Mouse (Mus musculus): ENCODE measurements around the gene BC034090. TPM values are rescaled to one million over a fixed set of nuclear protein-coding genes. Genes with fewer than 3 reads are reported as not detected.
"Not testable (repeated sequence)": the region's sequence is repeated elsewhere in the genome, so short reads cannot be mapped to it uniquely, and the experiment has no call there.

Gene BC034090
- polyA plus RNA-seq, 1 experiment, result 3.3 TPM

- H3K4me3 ChIP-seq (replicated peaks), result no peak overlapping the region
- TF ChIP-seq GATA1 (IDR thresholded peaks at IDR 0.05; ENCODE audit: borderline replicate concordance, low read length) (no peak), FLI1 (IDR thresholded peaks at IDR 0.05; ENCODE audit: low read length) (no peak)
- H3K4me1 ChIP-seq, result peaks cover 19% of the 10 kb centered on the region
These were observed 30.7 kb upstream of the BC034090 start for GRCm38 (mm10) chr1:155274976-155275375.

GRCm38 (mm10) chr1:155272953-155273352 lies 28.7 kb upstream of the BC034090 start:
- H3K4me1 ChIP-seq, result peaks cover 19% of the 10 kb centered on the region

More at GRCm38 (mm10) chr1:155274976-155275375, 30.7 kb upstream of the BC034090 start:
- Histone ChIP-seq H3K27me3 (replicated peaks) (no peaks in the 10 kb centered on the region), H3K9me3 (no peaks in the 10 kb centered on the region), H3K36me3 (replicated peaks; ENCODE audit: low read length) (peaks cover 38% of the 10 kb centered on the region)

GRCm38 (mm10) chr1:155262496-155262895 lies 18.3 kb upstream of the BC034090 start:
- not testable (repeated sequence) for H3K36me3 ChIP-seq (replicated peaks; ENCODE audit: low read length); H3K4me3 ChIP-seq (replicated peaks); H3K9me3 ChIP-seq; H3K4me1 ChIP-seq
- peaks cover 23% of the 10 kb centered on the region for H3K27me3 ChIP-seq (replicated peaks)

More at GRCm38 (mm10) chr1:155272953-155273352, 28.7 kb upstream of the BC034090 start:
- TF ChIP-seq GATA1 (IDR thresholded peaks at IDR 0.05; ENCODE audit: borderline replicate concordance, low read length) (no peak), FLI1 (IDR thresholded peaks at IDR 0.05; ENCODE audit: low read length) (no peak)
- Histone ChIP-seq H3K9me3 (peaks cover 4% of the 10 kb centered on the region; the same call in 1 of the 2 replicates), H3K4me3 (replicated peaks) (no peak overlapping the region), H3K36me3 (replicated peaks; ENCODE audit: low read length) (peaks cover 21% of the 10 kb centered on the region), H3K27me3 (replicated peaks) (no peaks in the 10 kb centered on the region)

GRCm38 (mm10) chr1:155254309-155254708 lies 10.1 kb upstream of the BC034090 start:
- no peaks in the 10 kb centered on the region for H3K9me3 ChIP-seq
- no peak for TF ChIP-seq GATA1 (IDR thresholded peaks at IDR 0.05; ENCODE audit: borderline replicate concordance, low read length)
- no peak for TF ChIP-seq FLI1 (IDR thresholded peaks at IDR 0.05; ENCODE audit: low read length)
- H3K27me3 ChIP-seq (replicated peaks), result peaks cover 46% of the 10 kb centered on the region
- no peak overlapping the region for H3K4me3 ChIP-seq (replicated peaks)
- H3K4me1 ChIP-seq, result peaks cover 13% of the 10 kb centered on the region
- H3K36me3 ChIP-seq (replicated peaks; ENCODE audit: low read length), result no peaks in the 10 kb centered on the region

DNA sequence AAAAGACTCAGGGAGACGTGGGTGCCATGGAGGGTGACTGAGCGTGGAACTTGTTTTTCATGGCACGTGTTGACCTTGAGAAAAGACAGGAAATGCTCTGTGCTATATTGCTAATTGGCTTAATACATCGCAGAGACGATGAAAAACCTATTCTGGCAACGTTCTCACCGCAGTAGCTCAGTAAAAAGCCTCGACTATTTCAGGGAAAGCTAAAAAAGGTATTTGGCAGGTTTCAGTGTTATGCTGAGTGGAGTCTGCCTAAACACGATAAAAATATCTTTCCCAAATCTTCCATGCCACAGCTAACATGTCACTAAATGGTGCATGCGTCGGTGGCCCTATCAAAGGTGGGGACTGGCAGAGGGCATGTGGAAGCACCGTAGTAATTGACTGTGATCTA lies 8.9 kb upstream of the BC034090 start:
- TF ChIP-seq GATA1 (IDR thresholded peaks at IDR 0.05; ENCODE audit: borderline replicate concordance, low read length) (no peak), FLI1 (IDR thresholded peaks at IDR 0.05; ENCODE audit: low read length) (no peak)
- H3K27me3 ChIP-seq (replicated peaks), result peaks cover 49% of the 10 kb centered on the region
- H3K9me3 ChIP-seq, result no peaks in the 10 kb centered on the region
- no peak overlapping the region for H3K4me3 ChIP-seq (replicated peaks)
- H3K36me3 ChIP-seq (replicated peaks; ENCODE audit: low read length), result no peaks in the 10 kb centered on the region
- peaks cover 13% of the 10 kb centered on the region for H3K4me1 ChIP-seq

DNA sequence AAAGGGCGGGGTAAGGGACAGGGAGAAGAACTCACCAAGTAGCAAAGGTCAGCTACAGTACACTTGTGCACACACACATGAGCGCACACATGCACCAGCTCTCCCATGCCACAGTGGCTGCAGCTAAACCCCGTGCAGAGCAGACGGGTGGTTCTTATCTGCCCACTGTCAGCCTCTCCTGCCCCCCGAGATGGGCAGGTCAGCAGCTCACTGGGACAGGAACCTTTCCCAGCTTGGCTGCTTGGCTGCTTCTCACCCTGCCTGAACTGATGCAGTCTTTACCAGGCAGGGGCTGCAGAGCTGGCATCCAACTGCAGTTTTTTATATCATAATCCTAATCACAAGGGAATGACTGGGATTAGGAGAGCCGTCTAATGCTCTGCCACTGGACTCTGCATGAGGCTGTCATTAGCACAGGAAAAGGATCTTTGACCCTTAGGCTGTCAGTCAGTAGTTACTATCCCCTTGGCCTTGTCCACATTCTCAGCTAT lies 8.4 kb upstream of the BC034090 start:
- TF ChIP-seq FLI1 (IDR thresholded peaks at IDR 0.05; ENCODE audit: low read length) (no peak), GATA1 (IDR thresholded peaks at IDR 0.05; ENCODE audit: borderline replicate concordance, low read length) (no peak)
- H3K9me3 ChIP-seq, result no peaks in the 10 kb centered on the region
- H3K27me3 ChIP-seq (replicated peaks), result peaks cover 51% of the 10 kb centered on the region
- H3K4me3 ChIP-seq (replicated peaks), result peak overlapping the region; percentile 62
- H3K36me3 ChIP-seq (replicated peaks; ENCODE audit: low read length), result no peaks in the 10 kb centered on the region
- H3K4me1 ChIP-seq, result peaks cover 13% of the 10 kb centered on the region

DNA sequence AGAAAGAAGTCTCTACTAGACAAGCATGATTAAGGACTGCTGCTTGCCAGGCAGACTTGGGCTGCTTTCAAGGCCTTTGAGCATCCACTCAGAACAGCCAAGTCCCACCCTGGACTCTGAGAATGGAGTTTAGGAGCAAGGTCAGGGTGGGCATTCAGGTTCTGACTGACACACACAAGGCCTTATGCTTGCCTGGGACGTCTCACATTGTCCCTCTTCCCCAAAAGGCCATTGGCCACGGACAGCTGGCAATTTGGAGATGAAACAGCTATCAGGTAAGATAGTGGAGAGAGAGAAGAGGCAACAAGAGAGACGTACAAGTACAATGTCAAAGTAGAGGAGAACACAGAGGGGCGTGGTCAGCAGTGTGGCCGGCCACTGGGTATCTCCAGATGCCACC lies 7.4 kb upstream of the BC034090 start:
- Histone ChIP-seq H3K4me1 (peaks cover 13% of the 10 kb centered on the region), H3K9me3 (peaks cover under 1% of the 10 kb centered on the region; the same call in 1 of the 2 replicates), H3K4me3 (replicated peaks) (no peak overlapping the region), H3K27me3 (replicated peaks) (peaks cover 62% of the 10 kb centered on the region), H3K36me3 (replicated peaks; ENCODE audit: low read length) (no peaks in the 10 kb centered on the region)
- TF ChIP-seq GATA1 (IDR thresholded peaks at IDR 0.05; ENCODE audit: borderline replicate concordance, low read length) (no peak), FLI1 (IDR thresholded peaks at IDR 0.05; ENCODE audit: low read length) (no peak)

DNA sequence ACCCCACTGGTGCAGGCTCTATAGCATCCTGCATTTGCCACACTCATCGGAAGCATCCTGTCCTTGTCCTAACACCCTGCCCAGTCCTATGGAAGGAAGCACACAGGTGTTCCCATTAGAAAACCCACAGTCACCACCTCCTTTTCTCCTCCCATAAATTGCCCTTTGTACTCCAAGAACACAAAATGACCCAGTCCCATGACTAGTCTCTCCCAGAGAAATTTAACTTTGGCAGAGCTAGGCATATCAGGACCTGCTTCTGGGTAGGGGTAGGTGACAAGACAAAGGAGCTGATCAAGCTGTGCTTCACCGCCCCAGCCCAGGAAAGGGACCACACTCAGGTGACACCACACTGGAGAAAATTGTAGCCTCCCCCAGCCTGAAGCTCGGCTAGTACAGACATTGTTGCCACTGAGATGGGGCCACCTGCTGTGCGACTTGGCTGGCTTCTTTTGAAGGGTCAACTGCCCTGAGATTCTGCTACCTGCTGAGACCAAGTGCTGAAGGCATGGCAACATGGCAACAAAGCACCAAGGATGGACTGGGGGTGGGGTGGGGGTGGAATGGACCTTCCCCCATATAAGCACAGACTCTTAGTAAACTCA lies 6.4 kb upstream of the BC034090 start:
- Histone ChIP-seq H3K9me3 (peaks cover 7% of the 10 kb centered on the region; the same call in 1 of the 2 replicates), H3K36me3 (replicated peaks; ENCODE audit: low read length) (no peaks in the 10 kb centered on the region), H3K4me3 (replicated peaks) (no peak overlapping the region), H3K27me3 (replicated peaks) (peaks cover 61% of the 10 kb centered on the region), H3K4me1 (peaks cover 13% of the 10 kb centered on the region)
- TF ChIP-seq FLI1 (IDR thresholded peaks at IDR 0.05; ENCODE audit: low read length) (no peak), GATA1 (IDR thresholded peaks at IDR 0.05; ENCODE audit: borderline replicate concordance, low read length) (no peak)

DNA sequence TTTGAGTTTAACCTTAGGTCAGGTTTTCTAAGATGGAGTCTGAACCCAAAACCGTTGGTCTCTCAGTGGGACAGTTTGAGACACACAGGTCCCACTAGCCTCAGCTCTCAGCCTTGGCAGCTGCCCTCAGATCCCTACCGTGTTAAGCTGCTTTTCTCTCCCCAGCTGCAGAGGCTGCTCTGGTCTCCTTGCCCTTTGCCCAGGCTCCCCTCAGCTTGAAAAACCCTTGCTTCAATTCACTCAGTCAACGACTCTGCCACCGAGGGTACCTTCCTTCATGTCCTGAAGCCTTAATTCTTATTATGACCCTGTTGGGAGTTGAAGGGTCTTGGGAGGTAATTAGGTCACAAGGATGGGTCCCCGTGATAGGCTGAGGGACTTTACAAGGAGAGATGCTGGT lies 5.7 kb upstream of the BC034090 start:
- TF ChIP-seq FLI1 (IDR thresholded peaks at IDR 0.05; ENCODE audit: low read length), result no peak
- no peak for TF ChIP-seq GATA1 (IDR thresholded peaks at IDR 0.05; ENCODE audit: borderline replicate concordance, low read length)
- Histone ChIP-seq H3K9me3 (peaks cover 9% of the 10 kb centered on the region; the same call in 1 of the 2 replicates), H3K36me3 (replicated peaks; ENCODE audit: low read length) (no peaks in the 10 kb centered on the region), H3K4me3 (replicated peaks) (no peak overlapping the region), H3K4me1 (peaks cover 17% of the 10 kb centered on the region), H3K27me3 (replicated peaks) (peaks cover 65% of the 10 kb centered on the region)

DNA sequence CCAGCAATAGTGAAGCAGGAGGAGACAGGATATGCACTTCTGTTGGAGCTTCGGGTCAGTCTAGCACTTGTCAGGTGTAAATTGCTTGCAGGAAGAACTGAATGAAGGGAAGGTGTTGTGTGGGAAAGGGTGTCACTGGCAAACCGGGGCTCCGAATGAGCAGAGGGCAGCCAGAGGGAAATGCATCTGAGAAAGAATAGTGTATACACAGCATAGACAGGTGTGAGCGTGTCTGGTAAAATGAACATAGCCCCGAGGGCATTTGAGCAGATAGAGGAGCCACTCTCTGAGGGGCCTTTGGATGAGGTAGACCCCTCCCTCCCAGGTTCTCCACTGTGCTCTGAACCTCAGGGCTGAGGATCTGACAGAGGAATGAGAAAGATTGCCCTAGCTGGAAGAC lies 3.8 kb upstream of the BC034090 start:
- Histone ChIP-seq H3K36me3 (replicated peaks; ENCODE audit: low read length) (no peaks in the 10 kb centered on the region), H3K27me3 (replicated peaks) (peaks cover 80% of the 10 kb centered on the region), H3K4me1 (peaks cover 27% of the 10 kb centered on the region), H3K4me3 (replicated peaks) (no peak overlapping the region), H3K9me3 (peaks cover 9% of the 10 kb centered on the region; the same call in 1 of the 2 replicates)
- TF ChIP-seq FLI1 (IDR thresholded peaks at IDR 0.05; ENCODE audit: low read length) (no peak), GATA1 (IDR thresholded peaks at IDR 0.05; ENCODE audit: borderline replicate concordance, low read length) (no peak)

Data from megakaryocyte, embryonic 14.5 days (primary cell).